Mouse (Mus musculus) liver, embryonic 14.5 days (tissue): Measurements from ENCODE around the gene Ndufs4. TPM values are rescaled to one million over a fixed set of nuclear protein-coding genes. Genes with fewer than 3 reads are reported as not detected.

Experiments
- ATAC-seq: fragments of 200-750 bp; cut with Nextera tagmentation; 2 replicates; pipeline ENCODE4 v1.8.0; 2017; ENCODE audit warnings: moderate number of reproducible peaks, mild to moderate bottlenecking, moderate library complexity; ENCODE audit not compliant: insufficient read depth
- DNase-seq, 3 experiments: peaks; one replicate each; pipeline ENCODE4 v3.0.0-alpha.2; 2012 to 2013; ENCODE audit warnings: low read depth in 3 of 3, low spot score in 3 of 3
- H3K27ac ChIP-seq: fragments of 300-500 bp; sonication (generic); 2 replicates; pipeline ENCODE4 v1.5.1; 2014; ENCODE audit warnings: moderate library complexity, mild to moderate bottlenecking, control low read depth, inconsistent platforms
- H3K27me3 ChIP-seq: fragments of 300-500 bp; sonication (generic); 2 replicates; pipeline ENCODE4 v1.6.1; 2014; ENCODE audit warnings: mild to moderate bottlenecking, low read length, moderate library complexity; ENCODE audit not compliant: control insufficient read depth, insufficient read depth
- H3K36me3 ChIP-seq: fragments of 300-500 bp; sonication (generic); replicated peaks from 2 replicates; pipeline ENCODE4 v1.6.1; 2014; ENCODE audit warnings: low read depth; ENCODE audit not compliant: control insufficient read depth, insufficient read depth
- H3K4me1 ChIP-seq, 2 experiments: fragments of 200-500 bp in 1 of 2; fragments of 300-500 bp in 1 of 2; sonication (generic) in 1 of 2; replicated peaks; 2 replicates each; pipeline ENCODE4 v1.6.1; 2012 to 2014; ENCODE audit warnings: antibody characterized with exemption in 1 of 2, inconsistent platforms in 1 of 2, low read length in 1 of 2; ENCODE audit not compliant: control insufficient read depth in 2 of 2, insufficient read depth in 2 of 2
- H3K4me2 ChIP-seq: fragments of 300-500 bp; sonication (generic); 2 replicates; pipeline ENCODE4 v1.6.1; 2014; ENCODE audit warnings: low read depth, mild to moderate bottlenecking, control low read depth, moderate library complexity
- H3K4me3 ChIP-seq, 2 experiments: fragments of 200-500 bp in 1 of 2; fragments of 300-500 bp in 1 of 2; sonication (generic) in 1 of 2; 2 replicates each; pipeline ENCODE4 v1.5.1; 2012 to 2014; ENCODE audit warnings: low read depth in 2 of 2, low read length in 2 of 2, mild to moderate bottlenecking in 2 of 2, control low read depth in 1 of 2, inconsistent platforms in 1 of 2, moderate library complexity in 1 of 2; ENCODE audit not compliant: insufficient read depth in 1 of 2
- H3K9ac ChIP-seq: fragments of 300-500 bp; sonication (generic); replicated peaks from 2 replicates; pipeline ENCODE4 v1.6.1; 2014; ENCODE audit warnings: mild to moderate bottlenecking, control low read depth, moderate library complexity
- H3K9me3 ChIP-seq: fragments of 300-500 bp; sonication (generic); 2 replicates; pipeline ENCODE4 v1.6.1; 2016; ENCODE audit warnings: low read length, mixed read lengths; ENCODE audit not compliant: control insufficient read depth
- CTCF ChIP-seq: IDR thresholded peaks from 2 replicates; pipeline ENCODE4 v1.5.1; 2016; ENCODE audit warnings: antibody characterized with exemption, low read depth, control low read depth
- EP300 ChIP-seq: IDR thresholded peaks from 2 replicates; pipeline ENCODE4 v1.6.1; 2016; ENCODE audit warnings: antibody characterized with exemption, low read depth
- WGBS: fragments of 180-500 bp; shearing (Covaris S2); extraction: QIAGEN DNeasy Blood & Tissue Kit; methylation state at CpG from one replicate; pipeline ENCODE4 v1.1.7; 2014; ENCODE audit not compliant: insufficient replicate concordance; 5-methylcytosine and 5-hydroxymethylcytosine counted together
- polyA plus RNA-seq, 2 experiments: library from polyadenylated mRNA; depleted of rRNA in 1 of 2; stranded (reverse) in 1 of 2; unstranded in 1 of 2; fragments of >200 nt; fragmentation: Nextera tagmentation in 1 of 2; extraction: Ambion mirVana in 1 of 2; gene quantifications; 2 replicates each; pipeline versions ENCODE4 v1.2.1 to v1.2.3; 2012 to 2014

Ndufs4 gene
- polyA plus RNA-seq, 2 experiments, result 31.4 to 151 TPM

DNA sequence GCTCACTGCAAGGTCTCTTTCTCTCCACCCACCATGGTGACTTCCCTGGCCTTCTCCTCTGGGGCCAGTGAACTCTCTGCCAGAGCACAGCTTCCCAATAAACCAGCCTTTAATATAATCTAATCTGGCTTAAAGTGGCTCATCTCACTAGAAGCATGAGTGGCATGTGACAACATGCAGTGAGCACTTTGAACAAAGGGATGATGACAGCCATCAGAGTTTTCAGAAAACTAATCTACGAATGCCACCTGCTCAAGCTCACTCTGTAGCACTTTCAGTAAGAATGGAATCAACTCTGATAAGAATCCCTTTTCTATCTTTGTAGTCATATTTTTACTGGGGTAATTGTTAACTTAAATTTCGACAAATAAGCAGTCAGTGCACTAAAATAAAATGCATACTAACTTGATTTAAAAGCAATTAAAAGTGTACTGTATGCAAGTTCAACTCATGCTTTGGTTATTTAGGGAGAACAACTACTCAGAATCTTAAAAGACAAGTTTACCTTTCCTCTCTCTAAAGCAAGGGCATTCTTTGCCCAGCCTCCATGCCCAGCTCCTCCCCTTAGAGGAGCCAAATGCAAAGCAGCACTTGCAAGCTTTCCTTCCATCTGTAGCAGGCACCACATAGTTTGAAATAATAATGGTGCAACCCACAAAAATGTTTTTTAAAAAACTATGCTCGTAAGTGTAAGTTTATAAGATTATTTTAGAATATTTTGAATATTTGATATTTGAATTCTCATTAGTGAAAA lies 43.7 kb downstream of the Ndufs4 start:
- 30% methylated on average over 3 of the region's 3 CpGs for WGBS
- no peak for TF ChIP-seq CTCF
- no peak; the same call in 1 of the 2 replicates for TF ChIP-seq EP300
- H3K9ac ChIP-seq, result no peak overlapping the region
- DNase-seq (peak; percentile 24 to 45 (median 33)), ATAC-seq (peak; percentile 85)
- H3K36me3 ChIP-seq, result no peaks in the 10 kb centered on the region
- peaks cover 6 to 7% of the 10 kb centered on the region in 2 experiments; a peak in 2 of 4 replicates for H3K4me1 ChIP-seq
- H3K4me3 ChIP-seq, result no peak overlapping the region
- peak overlapping the region; percentile 54 for H3K27ac ChIP-seq
- H3K9me3 ChIP-seq, result no peaks in the 10 kb centered on the region
- no peaks in the 10 kb centered on the region for H3K27me3 ChIP-seq
- peak overlapping the region; percentile 26; the same call in 1 of the 2 replicates for H3K4me2 ChIP-seq

DNA sequence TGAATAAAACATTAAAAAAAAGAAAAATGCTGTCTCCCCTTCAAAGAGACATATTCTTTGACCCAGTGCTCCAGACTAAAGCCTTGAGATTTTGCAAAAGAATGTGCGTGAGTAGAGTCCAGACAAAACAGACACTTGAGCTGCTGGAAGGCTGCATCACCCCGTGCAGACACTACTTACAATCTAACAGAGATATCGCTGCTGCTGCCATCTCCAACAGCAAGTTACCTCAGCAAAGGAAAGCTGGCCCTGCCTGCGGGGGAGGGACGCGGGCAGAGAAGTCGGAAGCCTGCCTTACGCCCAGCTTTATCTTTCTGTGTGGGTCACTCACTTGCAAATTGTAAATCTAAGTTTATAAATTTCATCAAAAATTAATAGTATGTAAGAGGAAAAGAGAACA lies 45.1 kb downstream of the Ndufs4 start:
- peaks cover 6 to 7% of the 10 kb centered on the region in 2 experiments; a peak in 2 of 4 replicates for H3K4me1 ChIP-seq

DNA sequence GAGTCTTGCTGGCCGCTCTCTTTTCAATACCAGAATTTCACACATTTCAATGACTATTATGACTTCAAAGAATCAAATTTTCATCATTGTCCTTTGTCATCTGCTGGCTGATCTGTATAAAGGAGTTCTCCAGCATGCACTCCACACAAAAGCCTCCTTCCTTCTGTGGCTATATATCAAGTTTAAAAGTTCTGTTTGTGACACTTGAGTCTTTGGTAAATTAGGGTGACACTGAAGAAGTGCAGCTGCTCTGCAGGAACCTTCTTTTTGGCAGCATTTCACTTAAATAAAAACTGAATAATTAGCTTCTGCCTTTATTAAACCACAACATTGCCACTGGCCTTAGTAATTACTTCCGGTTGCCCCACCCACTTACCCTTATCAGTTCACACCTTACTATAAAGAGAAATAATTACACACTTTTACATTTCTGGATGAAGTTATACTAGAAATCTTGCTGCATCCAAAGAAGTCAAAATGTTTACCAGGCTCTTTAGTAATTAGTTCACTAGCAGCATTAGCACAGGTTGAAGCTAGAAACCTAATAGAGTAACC lies 68.1 kb downstream of the Ndufs4 start:
- no peak overlapping the region for H3K4me3 ChIP-seq
- H3K36me3 ChIP-seq, result no peaks in the 10 kb centered on the region
- H3K27ac ChIP-seq, result no peak overlapping the region
- ATAC-seq (no peak), DNase-seq (no peak)
- H3K4me2 ChIP-seq, result no peak overlapping the region
- TF ChIP-seq EP300 (no peak), CTCF (no peak)
- H3K27me3 ChIP-seq, result no peaks in the 10 kb centered on the region
- WGBS, result 62% methylated on average over 2 of the region's 2 CpGs
- no peak overlapping the region for H3K9ac ChIP-seq
- peaks cover 0 to 5% of the 10 kb centered on the region in 2 experiments; a peak in 2 of 4 replicates for H3K4me1 ChIP-seq
- no peaks in the 10 kb centered on the region for H3K9me3 ChIP-seq

More for the DNA sequence above, 45.1 kb downstream of the Ndufs4 start:
- no peak overlapping the region for H3K27ac ChIP-seq
- no peaks in the 10 kb centered on the region for H3K36me3 ChIP-seq
- no peaks in the 10 kb centered on the region for H3K27me3 ChIP-seq
- no peaks in the 10 kb centered on the region for H3K9me3 ChIP-seq
- peak overlapping the region; percentile 38 for H3K4me2 ChIP-seq
- DNase-seq (peak in 2 of 3 experiments; percentile 6 to 20), ATAC-seq (peak; percentile 56)
- no peak overlapping the region for H3K4me3 ChIP-seq
- H3K9ac ChIP-seq, result no peak overlapping the region
- 14% methylated on average over 8 of the region's 8 CpGs for WGBS
- TF ChIP-seq EP300, result no peak

DNA sequence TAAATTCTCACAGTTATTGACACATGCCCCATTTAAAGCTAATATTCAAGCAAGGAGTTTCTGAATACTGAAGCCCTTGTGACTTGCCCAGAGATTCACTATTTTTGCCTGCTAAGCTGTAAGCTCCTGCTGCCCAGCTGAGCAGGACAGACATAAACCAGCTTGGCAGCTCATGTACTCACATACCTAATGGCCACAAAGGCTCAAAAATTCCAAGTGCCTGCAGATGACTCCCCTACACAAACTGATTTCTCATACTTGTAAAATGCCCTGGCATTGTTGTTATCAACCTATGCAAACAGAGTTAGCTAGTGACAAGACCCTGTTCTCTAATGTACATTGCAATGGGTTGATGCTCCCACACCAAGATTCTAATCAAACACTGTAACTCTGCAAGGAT lies 68.9 kb downstream of the Ndufs4 start:
- TF ChIP-seq CTCF (no peak), EP300 (no peak)
- DNase-seq (no peak), ATAC-seq (no peak)
- no peaks in the 10 kb centered on the region for H3K9me3 ChIP-seq
- no peaks in the 10 kb centered on the region for H3K27me3 ChIP-seq
- H3K4me2 ChIP-seq, result no peak overlapping the region
- no peak overlapping the region for H3K9ac ChIP-seq
- peaks cover 0 to 5% of the 10 kb centered on the region in 2 experiments; a peak in 2 of 4 replicates for H3K4me1 ChIP-seq
- H3K27ac ChIP-seq, result no peak overlapping the region
- H3K36me3 ChIP-seq, result no peaks in the 10 kb centered on the region
- H3K4me3 ChIP-seq, result no peak overlapping the region

DNA sequence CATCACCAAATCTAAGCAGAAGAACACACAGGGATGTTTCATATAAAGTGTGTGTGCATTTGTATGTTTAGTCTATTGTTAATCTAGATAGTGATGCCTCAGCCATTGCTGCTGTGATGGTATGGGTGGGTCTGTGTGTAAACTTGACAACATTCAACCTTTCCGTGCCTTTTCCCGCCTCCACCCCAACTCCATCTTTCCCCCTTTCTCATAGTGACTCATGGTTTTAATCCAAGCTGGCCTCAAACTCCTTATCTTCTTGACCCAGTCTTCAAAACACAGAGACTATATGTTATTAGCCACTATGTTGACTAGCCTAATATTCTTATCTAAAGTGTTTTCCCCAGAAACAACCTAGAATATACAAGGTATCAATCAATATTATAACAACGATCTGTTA lies 72.7 kb downstream of the Ndufs4 start:
- no peak for TF ChIP-seq CTCF
- 0 out of 2 replicates have a peak, but pooled peaks have one; percentile 37 for TF ChIP-seq EP300

More for the DNA sequence above, 72.7 kb downstream of the Ndufs4 start:
- Histone ChIP-seq H3K27me3 (no peaks in the 10 kb centered on the region), H3K27ac (no peak overlapping the region), H3K4me1 (peaks cover 0 to 5% of the 10 kb centered on the region in 2 experiments; a peak in 2 of 4 replicates), H3K4me2 (no peak overlapping the region), H3K4me3 (no peak overlapping the region), H3K9me3 (no peaks in the 10 kb centered on the region), H3K9ac (no peak overlapping the region), H3K36me3 (no peaks in the 10 kb centered on the region)
- 53% methylated on average over 3 of the region's 3 CpGs for WGBS
- peak; percentile 78 for ATAC-seq
- peak in 2 of 3 experiments; percentile 19 to 24 for DNase-seq
